In genomic region chr19:5365751-5366150, GRCm38 (mm10) we compare ENCODE assay signal across 9 mouse cellular contexts. TPM values are rescaled to one million over a fixed set of nuclear protein-coding genes. Genes with fewer than 3 reads are reported as not detected.
DNase-seq lines count a peak whose midpoint lies in the region; ATAC-seq and TF ChIP-seq lines count a peak whose summit lies in the region.
"Had no signal": no experiment of that assay in that cellular context is flagged by ENCODE, and none has a peak within 500 bp of the region (broad histone marks: within the 10 kb centered on the region; RNA-seq: fewer than 3 reads in every experiment).

No protein-coding gene starts in this region.

- peaks cover 55% of the 10 kb centered on the region for H3K79me2 ChIP-seq in myocyte (ENCODE audit: control insufficient read depth, insufficient read depth)

- peak overlapping the region; percentile 97 for H3K27ac ChIP-seq in embryonic facial prominence, embryonic 13.5 days
- peak overlapping the region; percentile 96 for H3K27ac ChIP-seq in hindbrain, embryonic 16.5 days (ENCODE audit: low read depth, low read length)

- 15% methylated on average over 11 of the region's 11 CpGs for WGBS in lung, adult 2 months
- WGBS in embryonic facial prominence, embryonic 13.5 days = 19% methylated on average over 11 of the region's 11 CpGs
- WGBS in hindbrain, embryonic 16.5 days = 20% methylated on average over 11 of the region's 11 CpGs

- H3K9me3 ChIP-seq in embryonic facial prominence, embryonic 13.5 days = no peaks in the 10 kb centered on the region
- H3K9me3 ChIP-seq in hindbrain, embryonic 16.5 days (ENCODE audit: control insufficient read depth, low read length) = no peaks in the 10 kb centered on the region

- ATAC-seq in embryonic facial prominence, embryonic 13.5 days (ENCODE audit: insufficient number of reproducible peaks, insufficient read depth, low FRiP score, low TSS enrichment, low read depth) = no peak
- ATAC-seq in hindbrain, embryonic 16.5 days = no peak

- H3K4me3 ChIP-seq in lung, adult 2 months (replicated peaks; ENCODE audit: extremely low read depth, low read depth, low read length) = peak overlapping the region; percentile 54
- peak overlapping the region; percentile 97 for H3K4me3 ChIP-seq in embryonic facial prominence, embryonic 13.5 days
- peak overlapping the region; percentile 71 for H3K4me3 ChIP-seq in hindbrain, embryonic 16.5 days (ENCODE audit: low read length)
- H3K4me3 ChIP-seq in myocyte = peak overlapping the region; percentile 93

- peak overlapping the region; percentile 89 for H3K9ac ChIP-seq in embryonic facial prominence, embryonic 13.5 days
- H3K9ac ChIP-seq in hindbrain, embryonic 16.5 days (ENCODE audit: low read depth, low read length) = peak overlapping the region; percentile 77

- H3K36me3 ChIP-seq in embryonic facial prominence, embryonic 13.5 days = peaks cover 51% of the 10 kb centered on the region
- peaks cover 24% of the 10 kb centered on the region for H3K36me3 ChIP-seq in hindbrain, embryonic 16.5 days (ENCODE audit: control insufficient read depth, insufficient read depth, low read length)
- peaks cover 13% of the 10 kb centered on the region for H3K36me3 ChIP-seq in myocyte (ENCODE audit: control insufficient read depth, insufficient read depth)

- DNase-seq in lung, adult 2 months = no peak
- DNase-seq in lung, postnatal 36 days = no peak
- no peak for DNase-seq in urinary bladder, postnatal 36 days (ENCODE audit: low spot score in 2 of 2)
- DNase-seq in layer of hippocampus, postnatal 25 days (ENCODE audit: extremely low spot score in 1 of 2, low spot score in 1 of 2) = no peak
- DNase-seq in gastrocnemius, postnatal 25 days = no peak

- no peak for TF ChIP-seq CTCF in lung, adult 2 months (IDR thresholded peaks at IDR 0.05; ENCODE audit: insufficient read depth, low read length)

- peak overlapping the region; percentile 69 for H3ac ChIP-seq in myocyte (ENCODE audit: control insufficient read depth, insufficient read length)

- H3K4me2 ChIP-seq in embryonic facial prominence, embryonic 13.5 days = peak overlapping the region; percentile 87
- H3K4me2 ChIP-seq in hindbrain, embryonic 16.5 days (ENCODE audit: low read length) = peak overlapping the region; percentile 95
- H3K4me2 ChIP-seq in myocyte (ENCODE audit: low read depth) = peak overlapping the region; percentile 93

- H3K27me3 ChIP-seq in embryonic facial prominence, embryonic 13.5 days = no peaks in the 10 kb centered on the region
- no peaks in the 10 kb centered on the region for H3K27me3 ChIP-seq in hindbrain, embryonic 16.5 days (replicated peaks; ENCODE audit: control insufficient read depth, insufficient read depth, low read length)
- H3K27me3 ChIP-seq in myocyte (ENCODE audit: control insufficient read depth, insufficient read depth, insufficient read length) = no peaks in the 10 kb centered on the region

- TF ChIP-seq POLR2A in lung, adult 2 months (IDR thresholded peaks at IDR 0.05; ENCODE audit: borderline replicate concordance, extremely low read depth, low read depth, low read length) = no peak
- peak; percentile 12 for TF ChIP-seq POLR2A in myocyte (IDR thresholded peaks at IDR 0.05; ENCODE audit: insufficient read length, low read depth)

- peaks cover 10% of the 10 kb centered on the region; the same call in 1 of the 2 replicates for H3K4me1 ChIP-seq in lung, adult 2 months (ENCODE audit: control insufficient read depth, insufficient read depth, low read length)
- peaks cover 19% of the 10 kb centered on the region for H3K4me1 ChIP-seq in embryonic facial prominence, embryonic 13.5 days
- peaks cover 18% of the 10 kb centered on the region for H3K4me1 ChIP-seq in hindbrain, embryonic 16.5 days (ENCODE audit: control insufficient read depth, insufficient read depth, low read depth, low read length)

TF ChIP-seq in myocyte, 11 proteins besides CTCF, POLR2A, EP300 and RAD21:
- TF ChIP-seq MYOD1 (IDR thresholded peaks at IDR 0.05; ENCODE audit: control insufficient read depth in 1 of 3, insufficient read length in 2 of 3, low read depth in 2 of 3) = peak in 1 of 3 experiments; percentile 24
- TF ChIP-seq POLR2AphosphoS2 (IDR thresholded peaks at IDR 0.05; ENCODE audit: insufficient read length, low read depth) = peak; percentile 23
- TF ChIP-seq MYOG (IDR thresholded peaks at IDR 0.05; ENCODE audit: control insufficient read depth in 1 of 3, insufficient read depth in 1 of 3, insufficient read length in 2 of 3, low read depth in 2 of 3) = no peak
TF ChIP-seq in myocyte: peak in this region for 2.

RNA-seq across cellular contexts. Expression of gene Eif1ad, which starts 0.8 kb away (rescaled TPM):
- 15.5 and 21.4 TPM in 2 replicates for polyA plus RNA-seq in lung, adult 2 months (2012; rRNA removed)
- polyA plus RNA-seq in embryonic facial prominence, embryonic 13.5 days (2015; fragmentation: Nextera tagmentation; extraction: Ambion mirVana) = 57.6 and 61.8 TPM in 2 replicates
- 40.6 and 44.4 TPM in 2 replicates for polyA plus RNA-seq in hindbrain, embryonic 16.5 days (2015; fragmentation: Nextera tagmentation; extraction: Ambion mirVana)
- 52.9 TPM for polyA plus RNA-seq in myocyte (2012; fragmentation: generic; extraction: Trizol)
- total RNA-seq in layer of hippocampus, postnatal 25 days (2021) = 10 to 100 TPM; 19.5 to 23.7 TPM
- 10 to 100 TPM; 12.7 to 13.4 TPM for total RNA-seq in gastrocnemius, postnatal 25 days (2021)

RNA-seq across cellular contexts. Expression of gene Banf1, which starts 1.2 kb away (rescaled TPM):
- polyA plus RNA-seq in lung, adult 2 months (2012; rRNA removed) = 68.1 and 94.3 TPM in 2 replicates
- 423 and 434 TPM in 2 replicates for polyA plus RNA-seq in embryonic facial prominence, embryonic 13.5 days (2015; fragmentation: Nextera tagmentation; extraction: Ambion mirVana)
- polyA plus RNA-seq in hindbrain, embryonic 16.5 days (2015; fragmentation: Nextera tagmentation; extraction: Ambion mirVana) = 315 and 333 TPM in 2 replicates
- 337 TPM for polyA plus RNA-seq in myocyte (2012; fragmentation: generic; extraction: Trizol)
- 10 to 100 TPM; 85.3 to 93.2 TPM for total RNA-seq in layer of hippocampus, postnatal 25 days (2021)
- 100 to 1,000 TPM; 114 to 122 TPM for total RNA-seq in gastrocnemius, postnatal 25 days (2021)

RNA-seq across cellular contexts. Expression of gene Cst6, which starts 16.4 kb away (rescaled TPM):
- 1.9 and 32.5 TPM in 2 replicates for polyA plus RNA-seq in lung, adult 2 months (2012; rRNA removed)
- 3.6 and 3.7 TPM in 2 replicates for polyA plus RNA-seq in embryonic facial prominence, embryonic 13.5 days (2015; fragmentation: Nextera tagmentation; extraction: Ambion mirVana)
- polyA plus RNA-seq in hindbrain, embryonic 16.5 days (2015; fragmentation: Nextera tagmentation; extraction: Ambion mirVana) = 9.8 and 11.9 TPM in 2 replicates
- 28.0 TPM for polyA plus RNA-seq in myocyte (2012; fragmentation: generic; extraction: Trizol)
- 1 to 10 TPM; 6.1 to 6.7 TPM for total RNA-seq in layer of hippocampus, postnatal 25 days (2021)
- 10 to 100 TPM; 19.7 to 41.3 TPM for total RNA-seq in gastrocnemius, postnatal 25 days (2021)
- total RNA-seq: common myeloid progenitor, adult 5-6 weeks had no signal

RNA-seq across cellular contexts. Expression of gene Sart1, which starts 22.8 kb away (rescaled TPM):
- polyA plus RNA-seq in lung, adult 2 months (2012; rRNA removed) = 15.6 and 35.7 TPM in 2 replicates
- polyA plus RNA-seq in embryonic facial prominence, embryonic 13.5 days (2015; fragmentation: Nextera tagmentation; extraction: Ambion mirVana) = 83.9 and 87.7 TPM in 2 replicates
- polyA plus RNA-seq in hindbrain, embryonic 16.5 days (2015; fragmentation: Nextera tagmentation; extraction: Ambion mirVana) = 58.8 and 66.0 TPM in 2 replicates
- 55.6 TPM for polyA plus RNA-seq in myocyte (2012; fragmentation: generic; extraction: Trizol)
- total RNA-seq in layer of hippocampus, postnatal 25 days (2021) = 10 to 100 TPM; 83.7 to 99.3 TPM
- total RNA-seq in gastrocnemius, postnatal 25 days (2021) = 10 to 100 TPM; 29.0 to 36.5 TPM

RNA-seq across cellular contexts. Expression of gene Catsper1, which starts 30.2 kb away (rescaled TPM):
- polyA plus RNA-seq in lung, adult 2 months (2012; rRNA removed) = not detected in 2 replicates
- not detected in 2 replicates for polyA plus RNA-seq in embryonic facial prominence, embryonic 13.5 days (2015; fragmentation: Nextera tagmentation; extraction: Ambion mirVana)
- not detected in 2 replicates for polyA plus RNA-seq in hindbrain, embryonic 16.5 days (2015; fragmentation: Nextera tagmentation; extraction: Ambion mirVana)
- not detected for polyA plus RNA-seq in myocyte (2012; fragmentation: generic; extraction: Trizol)
- not detected for total RNA-seq in layer of hippocampus, postnatal 25 days (2021)
- not detected for total RNA-seq in gastrocnemius, postnatal 25 days (2021)
- total RNA-seq: common myeloid progenitor, adult 5-6 weeks had no signal
